Mouse (Mus musculus): ENCODE measurements around the gene Dnmbp. TPM values are rescaled to one million over a fixed set of nuclear protein-coding genes. Genes with fewer than 3 reads are reported as not detected.

Gene Dnmbp
- polyA plus RNA-seq, 2 experiments = 23.3 to 33.0 TPM

GRCm38 (mm10) chr19:43919841-43920240 is 20.1 kb downstream of the Dnmbp start:
- H3K9me3 ChIP-seq (ENCODE audit: control insufficient read depth, low read length) = no peaks in the 10 kb centered on the region
- peaks cover 24% of the 10 kb centered on the region for H3K4me1 ChIP-seq (ENCODE audit: control insufficient read depth, insufficient read depth, low read length)
- H3K9ac ChIP-seq (ENCODE audit: low read depth, low read length, severe bottlenecking) = no peak overlapping the region
- ATAC-seq (ENCODE audit: low FRiP score, low read depth) (no peak), DNase-seq (ENCODE audit: low spot score) (no peak)
- H3K27me3 ChIP-seq (ENCODE audit: control insufficient read depth, insufficient read depth, low read length) = no peaks in the 10 kb centered on the region
- no peak overlapping the region for H3K4me2 ChIP-seq (replicated peaks; ENCODE audit: low read depth, low read length, severe bottlenecking)
- no peak overlapping the region for H3K4me3 ChIP-seq (replicated peaks; ENCODE audit: low read length)
- 88% methylated on average over 4 of the region's 4 CpGs for WGBS
- no peaks in the 10 kb centered on the region; the same call in 1 of the 2 replicates for H3K36me3 ChIP-seq (ENCODE audit: control insufficient read depth, insufficient read depth, low read length)
- H3K27ac ChIP-seq (replicated peaks; ENCODE audit: low read depth, low read length) = no peak overlapping the region
- TF ChIP-seq POLR2A (IDR thresholded peaks at IDR 0.05; ENCODE audit: borderline replicate concordance, extremely low read depth, insufficient read depth, insufficient read length) = no peak

GRCm38 (mm10) chr19:43918834-43919233 is 21.2 kb downstream of the Dnmbp start:
- Histone ChIP-seq H3K4me3 (replicated peaks; ENCODE audit: low read length) (no peak overlapping the region), H3K36me3 (ENCODE audit: control insufficient read depth, insufficient read depth, low read length) (no peaks in the 10 kb centered on the region; the same call in 1 of the 2 replicates), H3K27me3 (ENCODE audit: control insufficient read depth, insufficient read depth, low read length) (no peaks in the 10 kb centered on the region), H3K4me1 (ENCODE audit: control insufficient read depth, insufficient read depth, low read length) (peaks cover 24% of the 10 kb centered on the region), H3K4me2 (replicated peaks; ENCODE audit: low read depth, low read length, severe bottlenecking) (no peak overlapping the region), H3K9ac (ENCODE audit: low read depth, low read length, severe bottlenecking) (no peak overlapping the region), H3K27ac (replicated peaks; ENCODE audit: low read depth, low read length) (no peak overlapping the region), H3K9me3 (ENCODE audit: control insufficient read depth, low read length) (no peaks in the 10 kb centered on the region)
- WGBS = 77% methylated on average over 3 of the region's 3 CpGs
- no peak for DNase-seq (ENCODE audit: low spot score)
- no peak for ATAC-seq (ENCODE audit: low FRiP score, low read depth)
- TF ChIP-seq POLR2A (IDR thresholded peaks at IDR 0.05; ENCODE audit: borderline replicate concordance, extremely low read depth, insufficient read depth, insufficient read length) = no peak

- TF ChIP-seq POLR2A (IDR thresholded peaks at IDR 0.05; ENCODE audit: borderline replicate concordance, extremely low read depth, insufficient read depth, insufficient read length) = no peak
- H3K36me3 ChIP-seq (ENCODE audit: control insufficient read depth, insufficient read depth, low read length) = no peaks in the 10 kb centered on the region; the same call in 1 of the 2 replicates
- H3K9me3 ChIP-seq (ENCODE audit: control insufficient read depth, low read length) = no peaks in the 10 kb centered on the region
- H3K4me3 ChIP-seq (replicated peaks; ENCODE audit: low read length) = no peak overlapping the region
- no peak overlapping the region for H3K4me2 ChIP-seq (replicated peaks; ENCODE audit: low read depth, low read length, severe bottlenecking)
- no peak overlapping the region for H3K9ac ChIP-seq (ENCODE audit: low read depth, low read length, severe bottlenecking)
- H3K4me1 ChIP-seq (ENCODE audit: control insufficient read depth, insufficient read depth, low read length) = peaks cover 24% of the 10 kb centered on the region
- no peaks in the 10 kb centered on the region for H3K27me3 ChIP-seq (ENCODE audit: control insufficient read depth, insufficient read depth, low read length)
- no peak overlapping the region for H3K27ac ChIP-seq (replicated peaks; ENCODE audit: low read depth, low read length)
- DNase-seq (ENCODE audit: low spot score) (no peak), ATAC-seq (ENCODE audit: low FRiP score, low read depth) (no peak)
- 67% methylated on average over 6 of the region's 6 CpGs for WGBS
These were observed 22.2 kb downstream of the Dnmbp start for GRCm38 (mm10) chr19:43917763-43918162.

GRCm38 (mm10) chr19:43917406-43917691 is 22.6 kb downstream of the Dnmbp start:
- TF ChIP-seq POLR2A (IDR thresholded peaks at IDR 0.05; ENCODE audit: borderline replicate concordance, extremely low read depth, insufficient read depth, insufficient read length) = no peak
- Histone ChIP-seq H3K4me2 (replicated peaks; ENCODE audit: low read depth, low read length, severe bottlenecking) (no peak overlapping the region), H3K4me1 (ENCODE audit: control insufficient read depth, insufficient read depth, low read length) (peaks cover 24% of the 10 kb centered on the region), H3K4me3 (replicated peaks; ENCODE audit: low read length) (no peak overlapping the region), H3K9me3 (ENCODE audit: control insufficient read depth, low read length) (no peaks in the 10 kb centered on the region), H3K27me3 (ENCODE audit: control insufficient read depth, insufficient read depth, low read length) (no peaks in the 10 kb centered on the region), H3K36me3 (ENCODE audit: control insufficient read depth, insufficient read depth, low read length) (no peaks in the 10 kb centered on the region), H3K9ac (ENCODE audit: low read depth, low read length, severe bottlenecking) (no peak overlapping the region), H3K27ac (replicated peaks; ENCODE audit: low read depth, low read length) (no peak overlapping the region)
- WGBS = 66% methylated on average over 2 of the region's 2 CpGs
- ATAC-seq (ENCODE audit: low FRiP score, low read depth) = no peak
- DNase-seq (ENCODE audit: low spot score) = no peak

- no peak overlapping the region for H3K4me2 ChIP-seq (replicated peaks; ENCODE audit: low read depth, low read length, severe bottlenecking)
- ATAC-seq (ENCODE audit: low FRiP score, low read depth) (no peak), DNase-seq (ENCODE audit: low spot score) (no peak)
- H3K4me1 ChIP-seq (ENCODE audit: control insufficient read depth, insufficient read depth, low read length) = peaks cover 24% of the 10 kb centered on the region
- no peak overlapping the region for H3K27ac ChIP-seq (replicated peaks; ENCODE audit: low read depth, low read length)
- 69% methylated on average over 21 of the region's 21 CpGs for WGBS
- H3K9ac ChIP-seq (ENCODE audit: low read depth, low read length, severe bottlenecking) = no peak overlapping the region
- H3K4me3 ChIP-seq (replicated peaks; ENCODE audit: low read length) = no peak overlapping the region
- H3K9me3 ChIP-seq (ENCODE audit: control insufficient read depth, low read length) = no peaks in the 10 kb centered on the region
- H3K36me3 ChIP-seq (ENCODE audit: control insufficient read depth, insufficient read depth, low read length) = peaks cover 3% of the 10 kb centered on the region; the same call in 1 of the 2 replicates
- H3K27me3 ChIP-seq (ENCODE audit: control insufficient read depth, insufficient read depth, low read length) = no peaks in the 10 kb centered on the region
- no peak for TF ChIP-seq POLR2A (IDR thresholded peaks at IDR 0.05; ENCODE audit: borderline replicate concordance, extremely low read depth, insufficient read depth, insufficient read length)
These were observed 23.2 kb downstream of the Dnmbp start for GRCm38 (mm10) chr19:43916586-43917405.
